Comparison of ENCODE assay signal across 8 mouse cellular contexts in genomic region chr12:12176331-12177263, GRCm38 (mm10).
DNase-seq lines count a peak whose midpoint lies in the region; ATAC-seq and TF ChIP-seq lines count a peak whose summit lies in the region.

No protein-coding gene starts in this region.

- no peaks in the 10 kb centered on the region for H3K9me3 ChIP-seq in ES-Bruce4 (replicated peaks; ENCODE audit: control insufficient read depth, insufficient read depth, low read length, poor library complexity, severe bottlenecking)
- H3K9me3 ChIP-seq in forebrain, embryonic 15.5 days, result no peaks in the 10 kb centered on the region
- no peaks in the 10 kb centered on the region for H3K9me3 ChIP-seq in lung, embryonic 14.5 days (ENCODE audit: low read depth, low read length)

- H3K4me1 ChIP-seq in ES-Bruce4 (ENCODE audit: control insufficient read depth, insufficient read depth, low read length), result peaks cover 12% of the 10 kb centered on the region
- H3K4me1 ChIP-seq in forebrain, embryonic 15.5 days, result peaks cover 19% of the 10 kb centered on the region
- H3K4me1 ChIP-seq in lung, embryonic 14.5 days (ENCODE audit: insufficient read depth), result peaks cover 5% of the 10 kb centered on the region

- H3K4me2 ChIP-seq in forebrain, embryonic 15.5 days (replicated peaks), result peak overlapping the region; percentile 33
- H3K4me2 ChIP-seq in lung, embryonic 14.5 days, result peak overlapping the region; percentile 57

- no peak for TF ChIP-seq POLR2A in ES-Bruce4 (IDR thresholded peaks at IDR 0.05; ENCODE audit: insufficient read depth, low read length)

- no peaks in the 10 kb centered on the region for H3K36me3 ChIP-seq in ES-Bruce4 (ENCODE audit: control insufficient read depth, insufficient read depth, low read length, poor library complexity, severe bottlenecking)
- no peaks in the 10 kb centered on the region for H3K36me3 ChIP-seq in forebrain, embryonic 15.5 days
- H3K36me3 ChIP-seq in lung, embryonic 14.5 days (ENCODE audit: insufficient read depth), result no peaks in the 10 kb centered on the region

- peak overlapping the region; percentile 99 for H3K27ac ChIP-seq in ES-Bruce4 (ENCODE audit: insufficient read depth, low read length)
- no peak overlapping the region for H3K27ac ChIP-seq in forebrain, embryonic 15.5 days (replicated peaks)
- H3K27ac ChIP-seq in lung, embryonic 14.5 days (ENCODE audit: low read depth), result no peak overlapping the region

- peak; percentile 32 for DNase-seq in c-Kit-positive CD71-positive TER-119-negative erythroid progenitor cells, embryonic 14.5 days (ENCODE audit: low read depth)
- DNase-seq in heart, postnatal 25 days (ENCODE audit: low spot score), result peak; percentile 66
- DNase-seq in layer of hippocampus, adult 18-20 months (ENCODE audit: low spot score in 2 of 2), result peak; percentile 68 to 91
- peak; percentile 95 for DNase-seq in lung, embryonic 14.5 days
- peak; percentile 63 for DNase-seq in testis, postnatal 14 days (ENCODE audit: low spot score)

- peak overlapping the region; percentile 38 for H3K9ac ChIP-seq in ES-Bruce4 (ENCODE audit: low read depth, poor library complexity, severe bottlenecking)
- no peak overlapping the region for H3K9ac ChIP-seq in forebrain, embryonic 15.5 days (replicated peaks)
- H3K9ac ChIP-seq in lung, embryonic 14.5 days, result peak overlapping the region; percentile 17

- H3K4me3 ChIP-seq in ES-Bruce4 (ENCODE audit: low read depth, low read length), result peak overlapping the region; percentile 33
- peak overlapping the region; percentile 17; the same call in 1 of the 2 replicates for H3K4me3 ChIP-seq in forebrain, embryonic 15.5 days
- H3K4me3 ChIP-seq in lung, embryonic 14.5 days (ENCODE audit: low read depth, low read length), result 0 out of 2 replicates have a peak overlapping the region, but pooled peaks have one; percentile 5

- intact Hi-C loops in heart, postnatal 25 days (cut with DNase I), result loop anchor here (1.0 kb wide), 2 partner anchors 142 to 220 kb away; no protein-coding TSS in a partner anchor

- TF ChIP-seq EP300 in ES-Bruce4 (IDR thresholded peaks at IDR 0.05; ENCODE audit: insufficient read depth, low read depth, low read length), result peak; percentile 90

- peak; percentile 80 for ATAC-seq in forebrain, embryonic 15.5 days (replicated peaks)
- ATAC-seq in lung, embryonic 14.5 days (ENCODE audit: insufficient read depth), result peak; percentile 87
- peak; percentile 86 for ATAC-seq in neutrophil, adult 5-6 weeks (ENCODE audit: extremely low read depth, insufficient number of reproducible peaks, low FRiP score, poor library complexity, severe bottlenecking)

- peak; percentile 58 for TF ChIP-seq CTCF in ES-Bruce4 (IDR thresholded peaks at IDR 0.05; ENCODE audit: low read depth, low read length)
- peak; percentile 97 for TF ChIP-seq CTCF in lung, embryonic 14.5 days (IDR thresholded peaks at IDR 0.05; ENCODE audit: low read depth)

- H3K27me3 ChIP-seq in ES-Bruce4 (ENCODE audit: control insufficient read depth, insufficient read depth, low read length, poor library complexity, severe bottlenecking), result no peaks in the 10 kb centered on the region
- H3K27me3 ChIP-seq in forebrain, embryonic 15.5 days, result no peaks in the 10 kb centered on the region
- no peaks in the 10 kb centered on the region for H3K27me3 ChIP-seq in lung, embryonic 14.5 days (ENCODE audit: insufficient read depth, low read length)

- WGBS in forebrain, embryonic 15.5 days, result 19% methylated on average over 13 of the region's 13 CpGs
- WGBS in lung, embryonic 14.5 days, result 7% methylated on average over 13 of the region's 13 CpGs

Comparison
In these comparisons a context has a peak if more than half of its experiments do, and no peak if none do; other contexts are left out.
1. DNase-seq: peak in every context shown above with its lines; median percentile 95 in lung, embryonic 14.5 days; 80 in layer of hippocampus, adult 18-20 months; 66 in heart, postnatal 25 days; 63 in testis, postnatal 14 days; 32 in c-Kit-positive CD71-positive TER-119-negative erythroid progenitor cells, embryonic 14.5 days.